ENCODE assay signal across 9 mouse cellular contexts in the genomic region with DNA sequence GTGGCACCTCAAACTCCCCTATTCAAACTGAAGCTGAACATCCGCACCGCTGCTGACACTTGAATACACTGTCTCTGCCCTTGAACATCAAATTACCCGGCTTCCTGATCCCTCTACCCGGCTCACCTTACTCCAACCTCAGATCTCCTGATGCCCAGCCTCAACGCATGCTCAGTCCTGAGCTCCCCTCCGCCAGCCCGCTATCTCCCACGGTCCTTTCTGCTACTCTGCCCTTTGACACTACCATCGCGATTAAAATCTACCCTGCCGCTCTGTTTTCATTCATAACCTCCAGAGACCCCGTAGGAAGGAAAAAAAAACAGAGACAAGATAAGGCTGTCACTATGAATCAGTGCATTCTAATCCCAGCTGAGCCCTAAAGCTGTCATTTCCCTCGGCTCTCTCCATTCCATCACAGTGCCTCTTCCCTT. TPM values are rescaled to one million over a fixed set of nuclear protein-coding genes. Genes with fewer than 3 reads are reported as not detected.
DNase-seq lines count a peak whose midpoint lies in the region; ATAC-seq and TF ChIP-seq lines count a peak whose summit lies in the region.
"Had no signal": no experiment of that assay in that cellular context is flagged by ENCODE, and none has a peak within 500 bp of the region (broad histone marks: within the 10 kb centered on the region; RNA-seq: fewer than 3 reads in every experiment).

No protein-coding gene starts in this region.

- H3K9me3 ChIP-seq in kidney, postnatal 0 days (replicated peaks; ENCODE audit: low read length), result no peaks in the 10 kb centered on the region
- no peaks in the 10 kb centered on the region; the same call in 1 of the 2 replicates for H3K9me3 ChIP-seq in intestine, embryonic 16.5 days (ENCODE audit: control insufficient read depth, low read length)

- TF ChIP-seq CTCF in kidney, postnatal 0 days (IDR thresholded peaks at IDR 0.05; ENCODE audit: low read depth), result no peak

- no peak overlapping the region for H3K9ac ChIP-seq in kidney, postnatal 0 days (ENCODE audit: low read depth, low read length)
- 0 out of 2 replicates have a peak overlapping the region, but pooled peaks have one; percentile 8 for H3K9ac ChIP-seq in intestine, embryonic 16.5 days (ENCODE audit: low read depth, low read length)

- 0 out of 2 replicates have a peak overlapping the region, but pooled peaks have one; percentile 4 for H3K4me2 ChIP-seq in kidney, postnatal 0 days (ENCODE audit: low read length)
- peak overlapping the region; percentile 17; the same call in 1 of the 2 replicates for H3K4me2 ChIP-seq in intestine, embryonic 16.5 days (ENCODE audit: low read depth, low read length)

- peak; percentile 26 for DNase-seq in adrenal gland, adult 2 months
- no peak for DNase-seq in adrenal gland, postnatal 25 days
- no peak for DNase-seq in kidney, postnatal 0 days (ENCODE audit: low spot score)
- no peak for DNase-seq in kidney, postnatal 25 days
- peak; percentile 61 for DNase-seq in retina, embryonic 14.5 days (ENCODE audit: low spot score)
- no peak for DNase-seq in c-Kit-positive CD71-positive TER-119-positive erythroid progenitor cells, embryonic 14.5 days (ENCODE audit: low spot score)

- 23% methylated on average over 13 of the region's 13 CpGs for WGBS in kidney, postnatal 0 days
- 31% methylated on average over 13 of the region's 13 CpGs for WGBS in intestine, embryonic 16.5 days

- H3K27ac ChIP-seq in kidney, postnatal 0 days, result no peak overlapping the region
- H3K27ac ChIP-seq in intestine, embryonic 16.5 days (ENCODE audit: low read length), result peak overlapping the region; percentile 8; the same call in 1 of the 2 replicates

- 0 out of 2 replicates have a peak, but pooled peaks cover 6% of the 10 kb centered on the region for H3K4me1 ChIP-seq in kidney, postnatal 0 days (replicated peaks; ENCODE audit: insufficient read depth, low read length)
- H3K4me1 ChIP-seq in intestine, embryonic 16.5 days (ENCODE audit: control insufficient read depth, insufficient read depth, low read length), result peaks cover 29% of the 10 kb centered on the region

- no peak for ATAC-seq in kidney, postnatal 0 days (replicated peaks; ENCODE audit: low FRiP score, low read depth)
- ATAC-seq in intestine, embryonic 16.5 days, result peak; percentile 61
- no peak for ATAC-seq in inflammation-experienced regulatory T-cells, adult 6 months

- H3K27me3 ChIP-seq in kidney, postnatal 0 days (ENCODE audit: insufficient read depth, low read length), result no peaks in the 10 kb centered on the region
- H3K27me3 ChIP-seq in intestine, embryonic 16.5 days (replicated peaks; ENCODE audit: control insufficient read depth, insufficient read depth, low read length), result no peaks in the 10 kb centered on the region

- H3K36me3 ChIP-seq in kidney, postnatal 0 days (ENCODE audit: insufficient read depth, low read length), result no peaks in the 10 kb centered on the region
- H3K36me3 ChIP-seq in intestine, embryonic 16.5 days (ENCODE audit: control insufficient read depth, insufficient read depth, low read length), result peaks cover 4% of the 10 kb centered on the region; the same call in 1 of the 2 replicates

- H3K4me3 ChIP-seq in kidney, postnatal 0 days (replicated peaks; ENCODE audit: low read depth, low read length), result no peak overlapping the region
- no peak overlapping the region for H3K4me3 ChIP-seq in intestine, embryonic 16.5 days (ENCODE audit: low read length)

RNA-seq across cellular contexts. Expression of a gene that starts 19.5 kb away (rescaled TPM):
- total RNA-seq in adrenal gland, adult 2 months (2021), result 10 to 100 TPM; 14.6 to 24.4 TPM
- 10.4 and 21.7 TPM in 2 replicates for polyA plus RNA-seq in adrenal gland, adult 2 months (2012; rRNA removed)
- 12.1 and 14.8 TPM in 2 replicates for total RNA-seq in adrenal gland, postnatal 25 days (2021)
- polyA plus RNA-seq in kidney, postnatal 0 days (2015; fragmentation: Nextera tagmentation; extraction: Ambion mirVana), result 23.1 and 24.9 TPM in 2 replicates
- polyA plus RNA-seq in intestine, embryonic 16.5 days (2015; fragmentation: Nextera tagmentation; extraction: Ambion mirVana), result 53.4 and 54.1 TPM in 2 replicates
- not detected for polyA plus RNA-seq in inflammation-experienced regulatory T-cells, adult 6 months (2017; shearing (Covaris generic))
- total RNA-seq: MEL had no signal

Comparison
In these comparisons a context has a peak if more than half of its experiments do, and no peak if none do; other contexts are left out.
1. DNase-seq: peak in adrenal gland, adult 2 months (single experiment) and retina, embryonic 14.5 days (single experiment); none in adrenal gland, postnatal 25 days (single experiment), kidney, postnatal 0 days (single experiment), kidney, postnatal 25 days (0 of 2) and c-Kit-positive CD71-positive TER-119-positive erythroid progenitor cells, embryonic 14.5 days (single experiment).
2. RNA of a gene that starts 19.5 kb away (polyA plus RNA-seq): 53.4 to 54.1 TPM in intestine, embryonic 16.5 days, 23.1 to 24.9 TPM in kidney, postnatal 0 days and 10.4 to 21.7 TPM in adrenal gland, adult 2 months; not detected in inflammation-experienced regulatory T-cells, adult 6 months; every median in the first group is over 10 times any median in the second.